Comparison of ENCODE assay signal across 27 mouse cellular contexts in the genomic region with DNA sequence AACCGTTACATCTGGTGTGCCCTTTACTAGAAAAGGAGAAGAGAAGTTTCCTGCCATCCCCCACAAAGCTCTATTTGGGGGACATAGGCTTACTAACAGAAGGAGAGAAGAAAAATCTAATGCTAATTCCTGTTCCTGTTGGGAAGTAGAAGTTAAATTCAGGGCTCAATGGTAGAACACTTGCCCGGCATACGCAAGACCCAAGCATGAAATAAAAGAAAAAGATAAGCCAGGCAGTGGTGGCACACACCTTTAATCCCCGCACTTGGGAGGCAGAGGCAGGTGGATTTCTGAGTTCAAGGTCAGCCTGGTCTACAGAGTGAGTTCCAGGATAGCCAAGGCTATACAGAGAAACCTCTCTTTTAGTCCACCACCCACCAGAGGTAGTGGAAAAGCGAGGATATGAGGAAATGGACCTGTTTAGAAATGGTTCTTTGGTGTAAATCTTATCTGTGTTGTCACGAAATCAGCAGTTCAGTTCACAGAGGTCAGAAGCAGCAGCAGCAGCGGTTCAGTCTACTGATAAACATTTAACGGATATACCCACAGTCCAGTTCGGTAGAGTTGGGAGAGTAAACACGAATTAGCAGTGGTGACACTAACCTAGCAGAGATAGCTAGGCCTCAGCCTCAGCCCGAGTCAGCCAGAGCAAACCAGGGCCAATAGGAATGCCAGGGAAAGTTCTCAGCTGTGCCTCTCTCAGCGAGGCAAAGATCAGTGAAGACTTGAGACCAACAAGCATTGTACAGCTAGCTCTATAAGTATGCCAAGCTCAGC. TPM values are rescaled to one million over a fixed set of nuclear protein-coding genes. Genes with fewer than 3 reads are reported as not detected.
DNase-seq lines count a peak whose midpoint lies in the region; ATAC-seq and TF ChIP-seq lines count a peak whose summit lies in the region.
"Had no signal": no experiment of that assay in that cellular context is flagged by ENCODE, and none has a peak within 500 bp of the region (broad histone marks: within the 10 kb centered on the region; RNA-seq: fewer than 3 reads in every experiment).

No protein-coding gene starts in this region.

- H3K9me3 ChIP-seq in lung, embryonic 16.5 days (ENCODE audit: control insufficient read depth, low read length) = peaks cover 7% of the 10 kb centered on the region
- H3K9me3 ChIP-seq in intestine, embryonic 16.5 days (ENCODE audit: control insufficient read depth, low read length) = no peaks in the 10 kb centered on the region
- no peaks in the 10 kb centered on the region for H3K9me3 ChIP-seq in hindbrain, postnatal 0 days (ENCODE audit: low read length)
- H3K9me3 ChIP-seq: embryonic facial prominence, embryonic 15.5 days; forebrain, embryonic 15.5 days; heart, embryonic 13.5 days; hindbrain, embryonic 15.5 days had no signal

- H3K27me3 ChIP-seq in lung, embryonic 16.5 days (ENCODE audit: control insufficient read depth, insufficient read depth, low read depth, low read length) = no peaks in the 10 kb centered on the region
- no peaks in the 10 kb centered on the region for H3K27me3 ChIP-seq in intestine, embryonic 16.5 days (replicated peaks; ENCODE audit: control insufficient read depth, insufficient read depth, low read length)
- no peaks in the 10 kb centered on the region for H3K27me3 ChIP-seq in hindbrain, postnatal 0 days (ENCODE audit: insufficient read depth, low read length)
- H3K27me3 ChIP-seq: embryonic facial prominence, embryonic 15.5 days; forebrain, embryonic 15.5 days; heart, embryonic 13.5 days; hindbrain, embryonic 15.5 days; Patski had no signal

- H3K36me3 ChIP-seq in lung, embryonic 16.5 days (ENCODE audit: control insufficient read depth, insufficient read depth, low read length) = no peaks in the 10 kb centered on the region
- H3K36me3 ChIP-seq in intestine, embryonic 16.5 days (ENCODE audit: control insufficient read depth, insufficient read depth, low read length) = no peaks in the 10 kb centered on the region
- no peaks in the 10 kb centered on the region for H3K36me3 ChIP-seq in hindbrain, postnatal 0 days (ENCODE audit: insufficient read depth, low read length)
- H3K36me3 ChIP-seq: embryonic facial prominence, embryonic 15.5 days; forebrain, embryonic 15.5 days; heart, embryonic 13.5 days; hindbrain, embryonic 15.5 days had no signal

- no peaks in the 10 kb centered on the region for H3K4me1 ChIP-seq in lung, embryonic 16.5 days (replicated peaks; ENCODE audit: control insufficient read depth, insufficient read depth, low read length)
- no peaks in the 10 kb centered on the region; the same call in 1 of the 2 replicates for H3K4me1 ChIP-seq in intestine, embryonic 16.5 days (ENCODE audit: control insufficient read depth, insufficient read depth, low read length)
- H3K4me1 ChIP-seq in hindbrain, postnatal 0 days (ENCODE audit: insufficient read depth, low read length) = no peaks in the 10 kb centered on the region
- H3K4me1 ChIP-seq: embryonic facial prominence, embryonic 15.5 days; forebrain, embryonic 15.5 days; heart, embryonic 13.5 days; hindbrain, embryonic 15.5 days had no signal

- H3K4me3 ChIP-seq in lung, embryonic 16.5 days (ENCODE audit: low read length) = no peak overlapping the region
- H3K4me3 ChIP-seq in intestine, embryonic 16.5 days (ENCODE audit: low read length) = no peak overlapping the region
- no peak overlapping the region for H3K4me3 ChIP-seq in hindbrain, postnatal 0 days (ENCODE audit: low read length)
- H3K4me3 ChIP-seq: embryonic facial prominence, embryonic 15.5 days; forebrain, embryonic 15.5 days; gastrocnemius, adult 2 months; heart, embryonic 13.5 days; hindbrain, embryonic 15.5 days had no signal

- DNase-seq in lung, postnatal 14 days = no peak
- DNase-seq in frontal cortex, postnatal 36 days (ENCODE audit: low spot score in 2 of 2) = no peak
- no peak for DNase-seq in cerebellum, postnatal 10 days
- no peak for DNase-seq in hindbrain, postnatal 0 days (ENCODE audit: low spot score)
- DNase-seq: adrenal gland, postnatal 25 days; B cell, adult 2 months; cerebellum, adult 2 months; cerebellum, postnatal 14 days; embryo, embryonic 11 days; gastrocnemius, adult 2 months; gastrocnemius, postnatal 36 days; heart, adult 11 months; heart, postnatal 36 days had no signal

- peak; percentile 49; the same call in 1 of the 2 replicates for ATAC-seq in lung, embryonic 16.5 days (ENCODE audit: low read depth)
- 0 out of 2 replicates have a peak, but pooled peaks have one; percentile 29 for ATAC-seq in intestine, embryonic 16.5 days
- peak; percentile 59 for ATAC-seq in megakaryocyte-erythroid progenitor cell, adult 5-6 weeks (replicated peaks; ENCODE audit: low FRiP score, low TSS enrichment, poor library complexity, severe bottlenecking)
- ATAC-seq in hindbrain, postnatal 0 days = no peak
- ATAC-seq: activated CD4-positive, CD25-positive, alpha-beta regulatory T cell, adult 4 months; CD4-positive, CD25-positive, alpha-beta regulatory T cell, adult 4 months; forebrain, embryonic 15.5 days; inflammation-experienced regulatory T-cells, adult 6 months; Patski had no signal

- H3K27ac ChIP-seq in lung, embryonic 16.5 days (ENCODE audit: low read length) = no peak overlapping the region
- no peak overlapping the region for H3K27ac ChIP-seq in intestine, embryonic 16.5 days (ENCODE audit: low read length)
- no peak overlapping the region for H3K27ac ChIP-seq in hindbrain, postnatal 0 days
- H3K27ac ChIP-seq: embryonic facial prominence, embryonic 15.5 days; forebrain, embryonic 15.5 days; gastrocnemius, adult 2 months; heart, embryonic 13.5 days; hindbrain, embryonic 15.5 days had no signal

- WGBS in lung, embryonic 16.5 days = 77% methylated on average over 12 of the region's 12 CpGs
- 69% methylated on average over 12 of the region's 12 CpGs for WGBS in intestine, embryonic 16.5 days
- 92% methylated on average over 12 of the region's 12 CpGs for WGBS in hindbrain, postnatal 0 days

- no peak for TF ChIP-seq CTCF in hindbrain, postnatal 0 days (IDR thresholded peaks at IDR 0.05; ENCODE audit: low read depth)

- no peak overlapping the region for H3K4me2 ChIP-seq in lung, embryonic 16.5 days (ENCODE audit: low read depth, low read length)
- no peak overlapping the region for H3K4me2 ChIP-seq in intestine, embryonic 16.5 days (ENCODE audit: low read depth, low read length)
- H3K4me2 ChIP-seq in hindbrain, postnatal 0 days (ENCODE audit: low read depth, low read length) = no peak overlapping the region
- H3K4me2 ChIP-seq: embryonic facial prominence, embryonic 15.5 days; forebrain, embryonic 15.5 days; heart, embryonic 13.5 days; hindbrain, embryonic 15.5 days had no signal

- H3K9ac ChIP-seq in lung, embryonic 16.5 days (ENCODE audit: low read length) = no peak overlapping the region
- no peak overlapping the region for H3K9ac ChIP-seq in intestine, embryonic 16.5 days (ENCODE audit: low read depth, low read length)
- H3K9ac ChIP-seq in hindbrain, postnatal 0 days (replicated peaks; ENCODE audit: low read length) = no peak overlapping the region
- H3K9ac ChIP-seq: embryonic facial prominence, embryonic 15.5 days; forebrain, embryonic 15.5 days; heart, embryonic 13.5 days; hindbrain, embryonic 15.5 days had no signal

RNA-seq across cellular contexts. Expression of a gene that starts 40.5 kb away (rescaled TPM):
- 336 and 340 TPM in 2 replicates for polyA plus RNA-seq in lung, embryonic 16.5 days (2015; fragmentation: Nextera tagmentation; extraction: Ambion mirVana)
- polyA plus RNA-seq in intestine, embryonic 16.5 days (2015; fragmentation: Nextera tagmentation; extraction: Ambion mirVana) = 268 and 293 TPM in 2 replicates
- 555 and 732 TPM in 2 replicates for total RNA-seq in megakaryocyte-erythroid progenitor cell, adult 5-6 weeks (2014; fragmentation: Nextera tagmentation)
- total RNA-seq in megakaryocyte-erythroid progenitor cell, adult 5-6 weeks (2017) = 235 and 332 TPM in 2 replicates
- total RNA-seq in hindbrain, postnatal 0 days (2014; rRNA removed) = 70.5 and 105 TPM in 2 replicates
- polyA plus RNA-seq in hindbrain, postnatal 0 days (2015; fragmentation: Nextera tagmentation; extraction: Ambion mirVana) = 254 and 279 TPM in 2 replicates

RNA-seq across cellular contexts. Expression of a gene that starts 41.7 kb away (rescaled TPM):
- polyA plus RNA-seq in lung, embryonic 16.5 days (2015; fragmentation: Nextera tagmentation; extraction: Ambion mirVana) = not detected in 2 replicates
- 0.32 and 0.42 TPM in 2 replicates for polyA plus RNA-seq in intestine, embryonic 16.5 days (2015; fragmentation: Nextera tagmentation; extraction: Ambion mirVana)
- not detected in 2 replicates for total RNA-seq in megakaryocyte-erythroid progenitor cell, adult 5-6 weeks (2014; fragmentation: Nextera tagmentation)
- total RNA-seq in megakaryocyte-erythroid progenitor cell, adult 5-6 weeks (2017) = not detected in 2 replicates
- total RNA-seq in hindbrain, postnatal 0 days (2014; rRNA removed) = not detected in 2 replicates
- polyA plus RNA-seq in hindbrain, postnatal 0 days (2015; fragmentation: Nextera tagmentation; extraction: Ambion mirVana) = 0.26 and 0.40 TPM in 2 replicates
- total RNA-seq: common myeloid progenitor, adult 5-6 weeks had no signal
- polyA plus RNA-seq: activated CD4-positive, CD25-positive, alpha-beta regulatory T cell, adult 4 months; CD4-positive, CD25-positive, alpha-beta regulatory T cell, adult 4 months; embryonic facial prominence, embryonic 11.5 days; heart, postnatal 0 days; inflammation-experienced regulatory T-cells, adult 6 months had no signal
